Mouse (Mus musculus): Measurements from ENCODE around the gene Suox. TPM values are rescaled to one million over a fixed set of nuclear protein-coding genes. Genes with fewer than 3 reads are reported as not detected.
"Not testable (repeated sequence)": the region's sequence is repeated elsewhere in the genome, so short reads cannot be mapped to it uniquely, and the experiment has no call there.

Gene Suox
- total RNA-seq (2015; ENCODE audit: low replicate concordance) (3.1 and 7.5 TPM in 2 replicates), total RNA-seq (2017; ENCODE audit: low replicate concordance) (8.4 and 11.3 TPM in 2 replicates)

GRCm38 (mm10) chr10:128673763-128674468 is at the start of gene Suox:
Gene Suox, minus strand, starts transcription at chr10:128674073.
- ATAC-seq (replicated peaks; ENCODE audit: low FRiP score, poor library complexity, severe bottlenecking), result peak; percentile 71

- ATAC-seq (replicated peaks; ENCODE audit: low FRiP score, poor library complexity, severe bottlenecking), result no peak
These were observed 42.0 kb upstream of the Suox start for GRCm38 (mm10) chr10:128715559-128716537.

GRCm38 (mm10) chr10:128711318-128711717 is 37.4 kb upstream of the Suox start:
- not testable (repeated sequence) for ATAC-seq (replicated peaks; ENCODE audit: low FRiP score, poor library complexity, severe bottlenecking)

GRCm38 (mm10) chr10:128705317-128705693 is 31.4 kb upstream of the Suox start:
- peak; percentile 37 for ATAC-seq (replicated peaks; ENCODE audit: low FRiP score, poor library complexity, severe bottlenecking)

- ATAC-seq (replicated peaks; ENCODE audit: low FRiP score, poor library complexity, severe bottlenecking), result peak; percentile 90
These were observed 30.8 kb upstream of the Suox start, which contains the start of gene Cdk2 for GRCm38 (mm10) chr10:128704491-128705316. Gene Cdk2, minus strand, starts transcription at chr10:128705031.

GRCm38 (mm10) chr10:128703895-128704294 is 30.0 kb upstream of the Suox start, which contains the start of gene Pmel:
Gene Pmel, plus strand, starts transcription at chr10:128704195.
- peak; percentile 1; the same call in 1 of the 2 replicates for ATAC-seq (replicated peaks; ENCODE audit: low FRiP score, poor library complexity, severe bottlenecking)

GRCm38 (mm10) chr10:128702328-128703007 is 28.6 kb upstream of the Suox start:
- ATAC-seq (replicated peaks; ENCODE audit: low FRiP score, poor library complexity, severe bottlenecking), result no peak

- ATAC-seq (replicated peaks; ENCODE audit: low FRiP score, poor library complexity, severe bottlenecking), result no peak
These were observed 26.8 kb upstream of the Suox start for GRCm38 (mm10) chr10:128700712-128701111.

GRCm38 (mm10) chr10:128699611-128700010 is 25.7 kb upstream of the Suox start:
- no peak for ATAC-seq (replicated peaks; ENCODE audit: low FRiP score, poor library complexity, severe bottlenecking)

GRCm38 (mm10) chr10:128699006-128699405 is 25.1 kb upstream of the Suox start:
- no peak for ATAC-seq (replicated peaks; ENCODE audit: low FRiP score, poor library complexity, severe bottlenecking)

- ATAC-seq (replicated peaks; ENCODE audit: low FRiP score, poor library complexity, severe bottlenecking), result no peak
These were observed 23.3 kb upstream of the Suox start for GRCm38 (mm10) chr10:128697072-128697725.

GRCm38 (mm10) chr10:128695992-128696807 is 22.3 kb upstream of the Suox start, which contains the start of gene Rab5b:
Gene Rab5b, minus strand, starts transcription at chr10:128696264.
- peak; percentile 94 for ATAC-seq (replicated peaks; ENCODE audit: low FRiP score, poor library complexity, severe bottlenecking)

- ATAC-seq (replicated peaks; ENCODE audit: low FRiP score, poor library complexity, severe bottlenecking), result 0 out of 2 replicates have a peak, but pooled peaks have one; percentile 0
These were observed 21.6 kb upstream of the Suox start for GRCm38 (mm10) chr10:128695411-128695991.

GRCm38 (mm10) chr10:128674469-128675008 is 666 bp upstream of the Suox start:
- peak; percentile 66 for ATAC-seq (replicated peaks; ENCODE audit: low FRiP score, poor library complexity, severe bottlenecking)

- no peak for ATAC-seq (replicated peaks; ENCODE audit: low FRiP score, poor library complexity, severe bottlenecking)
These were observed 2.7 kb downstream of the Suox start for GRCm38 (mm10) chr10:128671148-128671547.

GRCm38 (mm10) chr10:128668790-128669672 is 4.8 kb downstream of the Suox start:
- ATAC-seq (replicated peaks; ENCODE audit: low FRiP score, poor library complexity, severe bottlenecking), result peak; percentile 38; the same call in 1 of the 2 replicates

Measured in erythroblast, adult 5-6 weeks (primary cell).